Mouse (Mus musculus) gastrocnemius, postnatal 14 days (tissue): ENCODE results near the gene Tmem167. TPM values are rescaled to one million over a fixed set of nuclear protein-coding genes. Genes with fewer than 3 reads are reported as not detected.
"Not testable (repeated sequence)": the region's sequence is repeated elsewhere in the genome, so short reads cannot be mapped to it uniquely, and the experiment has no call there.

Source experiments
- DNase-seq: peaks from one replicate; pipeline ENCODE4 v3.0.0; 2021; ENCODE audit warnings: mixed read lengths
- intact Hi-C: fragments of 180-260 bp; cut with DNase I; formaldehyde crosslinking; loops from one replicate; pipeline ENCODE4 v1.15.1; 2025; ENCODE audit warnings: low total_unique reads
- long read RNA-seq, 2 experiments: library from polyadenylated mRNA; stranded (forward); transcript quantifications; one replicate each; pipeline ENCODE4 v2.0.0; 2021
- total RNA-seq, 2 experiments: library from RNA; stranded (reverse); gene quantifications; 2 replicates each; pipeline ENCODE4 v1.2.3; 2021

Tmem167 gene
- 1 to 10 TPM; 8.0 to 8.9 TPM for total RNA-seq
- long read RNA-seq, experiment 1, full-length matches to known transcripts, result 37 of 40 reads
- long read RNA-seq, experiment 1, partial matches to known transcripts, result 0 of 40 reads
- long read RNA-seq, experiment 1, other reads (novel, unspliced or antisense), result 3 of 40 reads
- long read RNA-seq, experiment 2, full-length matches to known transcripts, result 51 of 55 reads
- long read RNA-seq, experiment 2, partial matches to known transcripts, result 2 of 55 reads
- long read RNA-seq, experiment 2, other reads (novel, unspliced or antisense), result 2 of 55 reads

GRCm38 (mm10) chr13:90088962-90089824 is at the start of gene Tmem167, which contains the start of gene Xrcc4:
Tmem167 (plus strand) TSS chr13:90089123.
Xrcc4 (minus strand) TSS chr13:90089608.
- peak; percentile 97 for DNase-seq
- intact Hi-C loops, result no loop called here

- no peak for DNase-seq
- intact Hi-C loops, result no loop called here
Observed at GRCm38 (mm10) chr13:90039613-90040012, 49.3 kb upstream of the Tmem167 start.

GRCm38 (mm10) chr13:90051735-90052134 is 37.2 kb upstream of the Tmem167 start:
- intact Hi-C loops, result no loop called here
- no peak for DNase-seq

GRCm38 (mm10) chr13:90052408-90052807 is 36.5 kb upstream of the Tmem167 start:
- intact Hi-C loops, result no loop called here
- no peak for DNase-seq

GRCm38 (mm10) chr13:90061877-90062276 is 27.0 kb upstream of the Tmem167 start:
- no peak for DNase-seq
- intact Hi-C loops, result no loop called here

- intact Hi-C loops, result no loop called here
- no peak for DNase-seq
Observed at GRCm38 (mm10) chr13:90089825-90090183, 881 bp downstream of the Tmem167 start.

- intact Hi-C loops, result no loop called here
- DNase-seq, result no peak
Observed at GRCm38 (mm10) chr13:90101514-90101913, 12.6 kb downstream of the Tmem167 start.

- intact Hi-C loops, result no loop called here
- DNase-seq, result no peak
Observed at GRCm38 (mm10) chr13:90106139-90106538, 17.2 kb downstream of the Tmem167 start.

GRCm38 (mm10) chr13:90108746-90109145 is 19.8 kb downstream of the Tmem167 start:
- intact Hi-C loops, result not testable (repeated sequence)

GRCm38 (mm10) chr13:90111681-90112080 is 22.8 kb downstream of the Tmem167 start:
- no peak for DNase-seq
- intact Hi-C loops, result no loop called here

More at GRCm38 (mm10) chr13:90108746-90109145, 19.8 kb downstream of the Tmem167 start:
- not testable (repeated sequence) for DNase-seq

GRCm38 (mm10) chr13:90136156-90136910 is 47.4 kb downstream of the Tmem167 start:
- intact Hi-C loops, result no loop called here
- peak; percentile 75 for DNase-seq

- intact Hi-C loops, result no loop called here
- DNase-seq, result no peak
Observed at GRCm38 (mm10) chr13:90141681-90142080, 52.8 kb downstream of the Tmem167 start.

- no peak for DNase-seq
- intact Hi-C loops, result no loop called here
Observed at GRCm38 (mm10) chr13:90143245-90143644, 54.3 kb downstream of the Tmem167 start.

GRCm38 (mm10) chr13:90151881-90152280 is 63.0 kb downstream of the Tmem167 start:
- DNase-seq, result no peak
- intact Hi-C loops, result no loop called here

- intact Hi-C loops, result no loop called here
- DNase-seq, result no peak
Observed at GRCm38 (mm10) chr13:90152536-90153273, 63.8 kb downstream of the Tmem167 start.

GRCm38 (mm10) chr13:90164147-90164546 is 75.2 kb downstream of the Tmem167 start:
- intact Hi-C loops, result no loop called here
- no peak for DNase-seq

GRCm38 (mm10) chr13:90167044-90167443 is 78.1 kb downstream of the Tmem167 start:
- DNase-seq, result no peak

GRCm38 (mm10) chr13:90170100-90170781 is 81.3 kb downstream of the Tmem167 start:
- DNase-seq, result no peak
- intact Hi-C loops, result no loop called here

More at GRCm38 (mm10) chr13:90167044-90167443, 78.1 kb downstream of the Tmem167 start:
- intact Hi-C loops, result no loop called here

- intact Hi-C loops, result no loop called here
- no peak for DNase-seq
Observed at GRCm38 (mm10) chr13:90170782-90171179, 81.9 kb downstream of the Tmem167 start.
